Mouse (Mus musculus) cerebellum, adult 2 months (tissue): ENCODE measurements at regions not wholly inside any gene's neighbourhood (a gene's known extent, or its start where the extent isn't known, plus 50 kb on each side); places are given as distances from the start of the nearest gene placed in this dataset.

Experiments used
- CTCF ChIP-seq: fragments of 200-500 bp; IDR thresholded peaks from 2 replicates; pipeline ENCODE4 v1.5.1; 2011; ENCODE audit warnings: low read depth, mild to moderate bottlenecking, control low read depth, low read length, moderate library complexity, borderline replicate concordance; ENCODE audit not compliant: insufficient read depth
- POLR2A ChIP-seq: fragments of 200-500 bp; IDR thresholded peaks from 2 replicates; pipeline ENCODE4 v1.6.1; 2011; ENCODE audit warnings: low read length, control low read depth, borderline replicate concordance; ENCODE audit not compliant: insufficient read depth

- TF ChIP-seq CTCF = no peak
- TF ChIP-seq POLR2A = no peak
These were observed 185.7 kb downstream of the Rpap3 start for GRCm38 (mm10) chr15:97519919-97520345.
